Mouse (Mus musculus) spleen, adult 2 months (tissue): Measurements from ENCODE around the gene Zbtb14. TPM values are rescaled to one million over a fixed set of nuclear protein-coding genes. Genes with fewer than 3 reads are reported as not detected.

Source experiments
- DNase-seq, 2 experiments: peaks; one replicate each; pipeline versions ENCODE4 v3.0.0 to v3.0.0-alpha.2; 2012 to 2021; ENCODE audit warnings: low spot score in 2 of 2, low read depth in 1 of 2
- H3K27ac ChIP-seq: fragments of 200-500 bp; 2 replicates; pipeline ENCODE4 v1.5.1; 2012; ENCODE audit warnings: low read length, inconsistent platforms; ENCODE audit not compliant: insufficient read depth
- H3K27me3 ChIP-seq: fragments of 200-500 bp; 2 replicates; pipeline ENCODE4 v1.6.1; 2012; ENCODE audit warnings: mild to moderate bottlenecking, moderate library complexity, low read length, inconsistent platforms; ENCODE audit not compliant: control insufficient read depth, insufficient read depth
- H3K36me3 ChIP-seq: fragments of 200-500 bp; 2 replicates; pipeline ENCODE4 v1.6.1; 2012; ENCODE audit warnings: mild to moderate bottlenecking, low read length, inconsistent platforms; ENCODE audit not compliant: control insufficient read depth, insufficient read depth
- H3K4me1 ChIP-seq: fragments of 200-500 bp; 2 replicates; pipeline ENCODE4 v1.6.1; 2011; ENCODE audit warnings: inconsistent platforms; ENCODE audit not compliant: control insufficient read depth, insufficient read depth, insufficient read length
- H3K4me3 ChIP-seq: fragments of 200-500 bp; 2 replicates; pipeline ENCODE4 v1.5.1; 2011; ENCODE audit warnings: mild to moderate bottlenecking, inconsistent platforms; ENCODE audit not compliant: insufficient read depth, insufficient read length; ENCODE audit errors: extremely low read depth
- CTCF ChIP-seq: fragments of 200-500 bp; IDR thresholded peaks from 2 replicates; pipeline ENCODE4 v1.5.1; 2011; ENCODE audit warnings: mild to moderate bottlenecking, inconsistent platforms; ENCODE audit not compliant: insufficient read depth, insufficient read length, insufficient replicate concordance; ENCODE audit errors: extremely low read depth
- POLR2A ChIP-seq: fragments of 200-500 bp; IDR thresholded peaks from 2 replicates; pipeline ENCODE4 v1.6.1; 2011; ENCODE audit warnings: low read depth, low read length, inconsistent platforms
- WGBS: fragments of 180-500 bp; shearing (Covaris S2); methylation state at CpG from one replicate; pipeline ENCODE4 v1.1.7; 2018; 5-methylcytosine and 5-hydroxymethylcytosine counted together
- polyA plus RNA-seq: library from polyadenylated mRNA; depleted of rRNA; stranded (reverse); fragments of >200 nt; gene quantifications from 2 replicates; pipeline ENCODE4 v1.2.3, GENCODE M21; 2012; rRNA removed

The Zbtb14 gene
- polyA plus RNA-seq, 1 experiment = 2.6 TPM

DNA sequence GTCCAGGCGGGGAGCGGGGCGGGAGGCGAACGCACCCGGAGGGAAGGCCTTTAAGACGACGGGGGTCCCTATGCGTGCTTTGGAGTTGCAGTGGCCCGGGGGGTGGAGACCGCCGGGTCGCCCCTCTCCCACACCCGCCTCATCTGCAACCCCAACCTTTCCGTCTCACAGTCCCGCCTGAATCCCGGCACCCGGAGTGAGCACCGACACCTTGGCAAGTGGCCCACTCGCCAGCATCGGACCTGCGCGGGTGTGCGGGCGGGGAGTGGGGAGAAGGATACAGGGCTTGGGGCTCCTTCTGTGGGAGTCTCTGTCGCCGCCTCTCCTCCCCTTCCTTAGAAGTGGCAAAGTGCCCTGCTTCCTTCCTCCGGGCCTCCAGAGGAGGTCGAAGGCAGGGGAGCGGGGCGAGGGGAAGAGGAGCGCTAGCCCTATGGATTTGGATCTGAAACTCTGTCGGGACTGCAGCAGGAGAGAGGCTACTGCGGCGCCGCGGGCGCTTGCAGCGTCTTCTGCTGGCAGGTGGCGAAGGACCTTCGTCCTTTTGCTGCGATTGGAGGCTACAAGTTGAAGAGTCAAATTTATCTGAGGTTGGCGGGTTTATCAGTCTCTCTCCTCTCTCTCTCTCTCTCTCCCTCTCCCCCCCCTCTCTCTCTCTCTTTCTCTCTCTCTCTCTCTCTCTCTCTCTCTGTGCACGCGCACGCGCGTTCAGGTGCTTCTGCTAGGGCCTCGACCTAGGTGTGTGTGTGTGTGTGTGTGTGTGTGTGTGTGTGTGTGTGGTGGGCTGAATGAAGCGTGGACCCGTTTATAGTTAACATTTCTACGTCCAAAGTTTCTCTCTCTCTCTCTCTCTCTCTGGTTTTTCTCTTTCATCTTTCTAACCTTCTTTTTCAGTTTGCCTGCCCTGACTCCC, 57.0 kb downstream of the Zbtb14 start:
- Histone ChIP-seq H3K36me3 (no peaks in the 10 kb centered on the region), H3K4me3 (no peak overlapping the region), H3K27ac (no peak overlapping the region), H3K27me3 (peaks cover 10% of the 10 kb centered on the region), H3K4me1 (0 out of 2 replicates have a peak, but pooled peaks cover 4% of the 10 kb centered on the region)
- TF ChIP-seq POLR2A (no peak), CTCF (no peak)
- 5% methylated on average over 52 of the region's 52 CpGs for WGBS
- no peak for DNase-seq

Other genes starting within 250 kb of the Zbtb14 start
- not detected in 2 replicates for gene Akain1, start 56.3 kb downstream of the Zbtb14 start, polyA plus RNA-seq